Mouse (Mus musculus): ENCODE results near the gene Gstm4. TPM values are rescaled to one million over a fixed set of nuclear protein-coding genes. Genes with fewer than 3 reads are reported as not detected.
A peak's percentile ranks its signal among the peaks of the same experiment; 100 is the strongest.

Gene Gstm4
- polyA plus RNA-seq, 1 experiment from 2014 or later, result 20.6 TPM

DNA sequence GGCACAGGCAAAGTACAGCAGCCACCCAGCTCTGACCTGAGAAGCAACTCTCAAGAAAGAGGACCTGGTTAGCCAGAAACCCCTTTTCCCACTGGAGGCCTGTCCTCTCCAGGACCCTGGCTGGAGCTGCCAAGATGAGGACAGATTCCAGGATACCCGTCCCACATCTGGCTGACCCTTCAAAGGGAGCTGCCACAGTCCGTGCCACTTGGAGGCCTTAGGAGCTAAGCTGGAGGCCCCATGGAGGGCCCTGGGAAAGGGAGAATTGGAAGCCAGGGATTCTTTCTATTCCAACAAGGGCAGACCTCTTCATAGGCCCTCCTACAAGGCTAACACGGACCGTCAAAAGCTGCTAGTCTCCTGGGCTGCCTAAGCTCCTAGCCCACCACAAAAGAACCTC, 37.0 kb upstream of the Gstm4 start:
- H3K4me3 ChIP-seq (ENCODE audit: low read depth, low read length), result no peak overlapping the region
- H3K27ac ChIP-seq (ENCODE audit: low read depth), result no peak overlapping the region
- WGBS, result 57% methylated on average over 4 of the region's 4 CpGs
- H3K9me3 ChIP-seq (ENCODE audit: control insufficient read depth, low read length), result no peaks in the 10 kb centered on the region
- no peaks in the 10 kb centered on the region for H3K27me3 ChIP-seq (replicated peaks; ENCODE audit: control insufficient read depth, insufficient read depth, low read length)
- H3K36me3 ChIP-seq (ENCODE audit: control insufficient read depth, insufficient read depth, low read length), result peaks cover 42% of the 10 kb centered on the region
- no peak for ATAC-seq (replicated peaks; ENCODE audit: low FRiP score, low TSS enrichment, low read depth)
- no peak overlapping the region for H3K4me2 ChIP-seq (ENCODE audit: low read length)
- no peak overlapping the region for H3K9ac ChIP-seq (ENCODE audit: low read length)
- DNase-seq (ENCODE audit: low spot score), result no peak
- peaks cover 28% of the 10 kb centered on the region for H3K4me1 ChIP-seq (replicated peaks; ENCODE audit: control insufficient read depth, insufficient read depth, low read length)

DNA sequence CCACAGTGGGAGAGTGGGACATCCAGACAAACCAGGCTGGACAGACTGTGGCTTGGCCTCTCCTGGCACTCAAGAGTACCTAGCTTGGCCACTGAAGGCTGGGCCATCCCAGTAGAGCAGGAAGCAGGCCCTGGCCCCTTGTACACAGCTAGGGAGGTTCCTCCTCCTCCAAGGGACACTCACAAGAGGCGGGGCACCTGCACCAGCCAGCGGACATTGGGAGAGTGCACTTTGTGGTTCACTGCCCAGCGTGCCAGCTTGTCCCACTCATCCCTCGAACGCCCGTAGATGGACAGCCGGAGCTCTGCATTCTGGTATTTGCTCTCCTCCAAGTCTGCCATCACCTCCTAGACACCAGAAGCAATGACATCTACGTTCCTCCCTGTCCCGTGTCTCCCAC, 32.1 kb upstream of the Gstm4 start:
- ATAC-seq (replicated peaks; ENCODE audit: low FRiP score, low TSS enrichment, low read depth), result no peak
- Histone ChIP-seq H3K9me3 (ENCODE audit: control insufficient read depth, low read length) (no peaks in the 10 kb centered on the region), H3K4me1 (replicated peaks; ENCODE audit: control insufficient read depth, insufficient read depth, low read length) (peaks cover 3% of the 10 kb centered on the region; the same call in 1 of the 2 replicates), H3K9ac (ENCODE audit: low read length) (no peak overlapping the region), H3K4me2 (ENCODE audit: low read length) (no peak overlapping the region), H3K27me3 (replicated peaks; ENCODE audit: control insufficient read depth, insufficient read depth, low read length) (no peaks in the 10 kb centered on the region), H3K27ac (ENCODE audit: low read depth) (no peak overlapping the region), H3K4me3 (ENCODE audit: low read depth, low read length) (no peak overlapping the region), H3K36me3 (ENCODE audit: control insufficient read depth, insufficient read depth, low read length) (peaks cover 74% of the 10 kb centered on the region)
- DNase-seq (ENCODE audit: low spot score), result no peak
- 92% methylated on average over 9 of the region's 9 CpGs for WGBS

DNA sequence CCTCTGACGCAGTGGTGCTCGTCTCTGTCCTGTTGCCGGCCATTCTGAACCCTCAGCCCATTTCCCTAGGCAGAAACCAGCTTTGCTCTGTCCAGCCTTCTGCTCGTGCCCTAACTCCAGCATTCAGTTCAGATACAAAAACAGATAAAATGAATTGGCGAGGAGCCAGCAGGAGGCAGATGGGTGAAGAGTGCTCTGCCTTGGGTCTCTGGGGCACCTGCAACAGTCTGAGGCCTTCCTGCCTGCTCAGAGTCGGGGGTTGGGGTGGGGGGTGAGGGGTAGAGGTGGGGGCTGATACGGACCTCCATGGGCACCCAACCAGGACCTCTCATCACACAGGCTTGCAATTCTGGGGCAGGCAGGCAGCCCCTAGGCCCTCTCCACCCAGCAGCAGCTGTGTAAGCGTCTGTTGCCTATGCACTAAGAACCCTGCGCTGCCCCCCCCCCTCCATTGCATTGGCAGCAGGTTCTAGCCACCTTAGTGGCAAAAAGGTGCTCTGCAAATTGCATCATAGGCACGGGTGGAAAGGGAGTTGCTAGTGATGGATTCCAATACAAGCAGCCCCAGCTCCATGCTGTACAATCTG, 28.4 kb upstream of the Gstm4 start:
- ATAC-seq (replicated peaks; ENCODE audit: low FRiP score, low TSS enrichment, low read depth) (no peak), DNase-seq (ENCODE audit: low spot score) (no peak)
- WGBS, result 67% methylated on average over 10 of the region's 10 CpGs
- Histone ChIP-seq H3K4me1 (replicated peaks; ENCODE audit: control insufficient read depth, insufficient read depth, low read length) (no peaks in the 10 kb centered on the region; the same call in 1 of the 2 replicates), H3K27me3 (replicated peaks; ENCODE audit: control insufficient read depth, insufficient read depth, low read length) (no peaks in the 10 kb centered on the region), H3K4me2 (ENCODE audit: low read length) (no peak overlapping the region), H3K36me3 (ENCODE audit: control insufficient read depth, insufficient read depth, low read length) (peaks cover 52% of the 10 kb centered on the region), H3K4me3 (ENCODE audit: low read depth, low read length) (no peak overlapping the region), H3K9ac (ENCODE audit: low read length) (no peak overlapping the region), H3K27ac (ENCODE audit: low read depth) (no peak overlapping the region), H3K9me3 (ENCODE audit: control insufficient read depth, low read length) (no peaks in the 10 kb centered on the region)

DNA sequence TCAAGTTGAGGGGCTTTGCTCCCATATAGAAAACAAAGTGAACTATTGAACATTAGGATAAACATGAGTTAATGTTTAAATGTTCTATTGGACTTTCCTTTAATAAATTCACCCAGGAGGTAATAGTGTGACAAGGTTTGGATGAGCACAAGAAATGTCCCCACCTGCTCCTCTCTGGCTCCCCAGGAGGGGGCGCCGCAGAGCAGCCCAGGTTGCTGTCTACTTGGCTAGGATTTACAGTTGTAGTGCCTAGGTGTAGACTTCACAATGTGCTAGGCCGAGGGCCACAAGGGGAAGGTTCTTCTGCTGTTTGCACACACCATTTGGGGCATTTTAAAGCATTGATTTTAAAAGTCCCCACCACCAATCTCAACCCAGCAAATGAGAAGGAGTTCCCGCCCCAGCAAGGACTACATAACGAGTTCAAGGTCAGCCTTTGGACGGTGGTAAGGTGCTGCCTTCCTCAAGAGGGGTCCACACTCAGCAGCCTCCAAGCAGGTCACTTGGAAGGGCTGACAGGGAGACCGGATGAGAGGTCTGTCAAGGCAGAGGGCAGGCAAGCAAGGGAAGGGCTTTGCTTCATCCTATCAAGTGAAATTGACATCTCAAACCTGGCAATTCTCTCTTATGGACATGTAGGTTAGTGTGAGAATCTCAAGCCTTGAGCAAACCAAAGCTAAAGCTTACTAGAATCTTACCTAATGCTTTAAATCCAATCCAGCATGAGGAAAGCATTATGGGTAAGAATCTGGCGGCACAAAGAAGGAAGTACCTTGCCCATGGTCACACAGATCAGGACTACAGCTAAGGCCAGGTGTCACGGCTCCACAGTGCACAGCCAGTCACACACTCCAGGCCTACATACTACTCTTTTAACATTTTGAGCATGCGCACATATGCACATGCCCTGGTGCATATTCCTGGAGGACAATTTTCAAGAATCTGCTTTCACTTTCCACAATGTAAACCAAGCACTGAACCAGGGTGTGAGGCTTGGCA, 25.9 kb upstream of the Gstm4 start:
- ATAC-seq (replicated peaks; ENCODE audit: low FRiP score, low TSS enrichment, low read depth), result no peak
- Histone ChIP-seq H3K9ac (ENCODE audit: low read length) (no peak overlapping the region), H3K9me3 (ENCODE audit: control insufficient read depth, low read length) (no peaks in the 10 kb centered on the region)

DNA sequence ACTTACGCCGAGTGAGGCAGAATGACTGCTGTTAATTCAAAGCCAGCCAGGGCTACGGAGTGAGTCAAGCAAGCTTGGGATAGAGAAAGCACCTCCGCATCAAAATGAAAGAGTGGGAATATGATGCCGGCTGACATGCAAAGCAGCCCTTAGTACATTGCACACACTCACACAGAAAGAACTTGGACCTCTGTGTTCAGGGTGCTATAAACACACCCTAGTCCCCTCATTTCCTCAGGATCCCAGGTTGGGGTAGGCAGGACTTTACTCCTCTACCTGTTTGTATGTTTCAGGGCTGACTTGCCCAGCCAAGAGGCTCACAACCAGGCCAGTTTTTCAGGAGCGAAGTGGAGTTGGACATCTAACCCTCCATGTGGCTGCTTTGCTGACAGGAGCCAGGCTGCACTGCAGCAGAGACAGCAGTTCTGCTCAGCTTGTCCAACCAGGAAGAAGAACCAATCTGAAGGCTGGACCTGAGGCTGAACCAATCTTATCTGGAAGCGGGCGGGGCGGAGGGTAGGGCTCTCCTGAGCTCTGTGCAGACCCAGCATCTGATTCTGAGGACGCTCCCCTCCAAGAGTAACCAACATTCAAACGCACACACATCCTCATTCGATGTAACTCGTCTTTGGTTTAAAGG, 24.7 kb upstream of the Gstm4 start:
- Histone ChIP-seq H3K36me3 (ENCODE audit: control insufficient read depth, insufficient read depth, low read length) (peaks cover 14% of the 10 kb centered on the region), H3K9ac (ENCODE audit: low read length) (no peak overlapping the region), H3K4me3 (ENCODE audit: low read depth, low read length) (no peak overlapping the region), H3K9me3 (ENCODE audit: control insufficient read depth, low read length) (no peaks in the 10 kb centered on the region), H3K4me1 (replicated peaks; ENCODE audit: control insufficient read depth, insufficient read depth, low read length) (no peaks in the 10 kb centered on the region; the same call in 1 of the 2 replicates), H3K4me2 (ENCODE audit: low read length) (peak overlapping the region; percentile 26), H3K27ac (ENCODE audit: low read depth) (peak overlapping the region; percentile 3; the same call in 1 of the 2 replicates), H3K27me3 (replicated peaks; ENCODE audit: control insufficient read depth, insufficient read depth, low read length) (no peaks in the 10 kb centered on the region)
- peak; percentile 68 for ATAC-seq (replicated peaks; ENCODE audit: low FRiP score, low TSS enrichment, low read depth)
- peak; percentile 72 for DNase-seq (ENCODE audit: low spot score)
- WGBS, result 46% methylated on average over 13 of the region's 13 CpGs

More for the DNA sequence above, 25.9 kb upstream of the Gstm4 start:
- Histone ChIP-seq H3K4me3 (ENCODE audit: low read depth, low read length) (no peak overlapping the region), H3K36me3 (ENCODE audit: control insufficient read depth, insufficient read depth, low read length) (peaks cover 27% of the 10 kb centered on the region), H3K4me1 (replicated peaks; ENCODE audit: control insufficient read depth, insufficient read depth, low read length) (no peaks in the 10 kb centered on the region; the same call in 1 of the 2 replicates), H3K27me3 (replicated peaks; ENCODE audit: control insufficient read depth, insufficient read depth, low read length) (no peaks in the 10 kb centered on the region), H3K27ac (ENCODE audit: low read depth) (no peak overlapping the region), H3K4me2 (ENCODE audit: low read length) (no peak overlapping the region)
- DNase-seq (ENCODE audit: low spot score), result peak; percentile 74
- WGBS, result 66% methylated on average over 10 of the region's 10 CpGs

DNA sequence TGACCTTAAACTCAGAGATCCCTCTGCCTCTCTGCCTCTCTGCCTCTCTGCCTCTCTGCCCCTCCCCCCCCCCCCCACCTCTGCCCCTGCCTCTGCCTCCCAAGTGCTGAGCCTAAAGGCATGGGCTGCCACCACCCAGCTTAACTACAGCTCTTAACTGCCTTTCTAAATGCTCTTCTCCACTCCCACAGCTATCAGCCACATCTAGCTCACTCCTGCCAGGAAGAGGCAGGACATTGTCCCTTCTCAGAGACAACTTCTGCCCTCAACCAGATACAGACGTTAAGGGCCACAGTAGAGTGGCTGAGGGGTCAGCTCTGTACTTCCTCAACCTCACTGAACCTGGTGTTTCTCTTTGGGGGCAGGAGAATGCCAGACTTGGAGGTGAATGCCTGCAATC, 24.1 kb upstream of the Gstm4 start:
- WGBS, result 5% methylated on average over 1 of the region's 1 CpGs
- peak overlapping the region; percentile 3; the same call in 1 of the 2 replicates for H3K4me2 ChIP-seq (ENCODE audit: low read length)
- peaks cover 9% of the 10 kb centered on the region; the same call in 1 of the 2 replicates for H3K36me3 ChIP-seq (ENCODE audit: control insufficient read depth, insufficient read depth, low read length)
- H3K4me1 ChIP-seq (replicated peaks; ENCODE audit: control insufficient read depth, insufficient read depth, low read length), result no peaks in the 10 kb centered on the region; the same call in 1 of the 2 replicates
- no peak overlapping the region for H3K9ac ChIP-seq (ENCODE audit: low read length)
- no peak overlapping the region for H3K4me3 ChIP-seq (ENCODE audit: low read depth, low read length)
- ATAC-seq (replicated peaks; ENCODE audit: low FRiP score, low TSS enrichment, low read depth) (no peak; the same call in 1 of the 2 replicates), DNase-seq (ENCODE audit: low spot score) (no peak)
- H3K27me3 ChIP-seq (replicated peaks; ENCODE audit: control insufficient read depth, insufficient read depth, low read length), result no peaks in the 10 kb centered on the region
- H3K27ac ChIP-seq (ENCODE audit: low read depth), result 0 out of 2 replicates have a peak overlapping the region, but pooled peaks have one; percentile 3
- no peaks in the 10 kb centered on the region for H3K9me3 ChIP-seq (ENCODE audit: control insufficient read depth, low read length)

DNA sequence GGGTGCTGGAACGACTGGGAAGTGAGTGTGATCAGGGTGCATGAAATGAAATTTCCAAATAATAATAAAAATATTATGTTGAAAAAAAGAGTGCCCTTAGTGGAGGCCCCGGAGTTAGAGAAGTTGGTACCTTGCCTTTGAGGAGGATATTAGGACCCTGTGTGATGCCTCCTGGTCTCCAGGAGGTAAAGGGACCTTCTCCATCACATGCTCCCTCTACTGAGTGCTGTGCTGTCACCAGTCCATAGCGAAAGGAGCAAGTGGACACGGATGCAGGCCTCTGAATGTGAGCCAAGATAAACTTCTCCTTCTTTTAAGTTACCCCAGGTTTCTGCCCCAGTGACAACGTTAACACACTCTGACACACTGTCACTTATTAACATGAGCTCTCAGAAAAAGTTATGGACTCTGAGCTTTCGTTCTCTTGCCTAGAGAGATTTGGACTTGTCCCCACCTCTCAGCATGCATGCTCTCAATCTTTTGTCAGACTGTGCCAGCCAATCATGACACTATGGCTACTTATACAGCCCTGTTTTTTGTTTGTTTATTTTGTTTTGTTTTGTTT, 22.8 kb upstream of the Gstm4 start:
- Histone ChIP-seq H3K27me3 (replicated peaks; ENCODE audit: control insufficient read depth, insufficient read depth, low read length) (no peaks in the 10 kb centered on the region), H3K9ac (ENCODE audit: low read length) (no peak overlapping the region), H3K4me2 (ENCODE audit: low read length) (no peak overlapping the region), H3K36me3 (ENCODE audit: control insufficient read depth, insufficient read depth, low read length) (peaks cover 6% of the 10 kb centered on the region; the same call in 1 of the 2 replicates), H3K4me1 (replicated peaks; ENCODE audit: control insufficient read depth, insufficient read depth, low read length) (no peaks in the 10 kb centered on the region; the same call in 1 of the 2 replicates), H3K4me3 (ENCODE audit: low read depth, low read length) (no peak overlapping the region), H3K27ac (ENCODE audit: low read depth) (no peak overlapping the region), H3K9me3 (ENCODE audit: control insufficient read depth, low read length) (no peaks in the 10 kb centered on the region)
- ATAC-seq (replicated peaks; ENCODE audit: low FRiP score, low TSS enrichment, low read depth), result no peak
- DNase-seq (ENCODE audit: low spot score), result no peak
- 65% methylated on average over 6 of the region's 6 CpGs for WGBS

DNA sequence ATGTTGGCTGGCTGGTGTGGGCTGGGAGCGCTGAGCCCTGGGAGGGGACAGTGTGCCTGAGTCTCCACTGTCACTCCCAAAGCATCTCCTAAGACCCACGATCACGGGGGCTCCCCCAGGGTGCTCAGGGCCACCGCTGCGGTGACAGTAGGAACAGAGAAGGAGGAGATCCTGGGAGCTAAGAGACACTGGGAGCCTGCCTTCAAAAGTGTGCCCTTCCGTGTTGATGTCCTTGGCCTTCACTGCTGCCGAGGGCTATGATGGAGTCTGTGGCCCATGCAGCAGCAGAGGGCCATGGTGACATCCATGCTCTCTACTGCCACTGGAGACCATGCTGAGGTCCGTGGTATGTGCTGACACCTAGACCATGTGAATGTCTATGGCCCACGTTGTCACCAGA, 20.9 kb upstream of the Gstm4 start:
- H3K27ac ChIP-seq (ENCODE audit: low read depth), result no peak overlapping the region
- ATAC-seq (replicated peaks; ENCODE audit: low FRiP score, low TSS enrichment, low read depth) (no peak), DNase-seq (ENCODE audit: low spot score) (no peak)
- no peaks in the 10 kb centered on the region for H3K9me3 ChIP-seq (ENCODE audit: control insufficient read depth, low read length)
- no peak overlapping the region for H3K4me2 ChIP-seq (ENCODE audit: low read length)
- H3K4me1 ChIP-seq (replicated peaks; ENCODE audit: control insufficient read depth, insufficient read depth, low read length), result no peaks in the 10 kb centered on the region; the same call in 1 of the 2 replicates
- WGBS, result 83% methylated on average over 9 of the region's 9 CpGs
- no peaks in the 10 kb centered on the region for H3K27me3 ChIP-seq (replicated peaks; ENCODE audit: control insufficient read depth, insufficient read depth, low read length)
- no peak overlapping the region for H3K9ac ChIP-seq (ENCODE audit: low read length)
- H3K36me3 ChIP-seq (ENCODE audit: control insufficient read depth, insufficient read depth, low read length), result no peaks in the 10 kb centered on the region
- no peak overlapping the region for H3K4me3 ChIP-seq (ENCODE audit: low read depth, low read length)
